Mouse (Mus musculus) fibroblast of lung, adult 2 months (primary cell): ENCODE data around the gene Gng7.
A peak's percentile ranks its signal among the peaks of the same experiment; 100 is the strongest.

Source experiments
- DNase-seq: peaks from one replicate; pipeline ENCODE4 v3.0.0-alpha.2; 2011; ENCODE audit warnings: low read depth

Gene Gng7

DNA sequence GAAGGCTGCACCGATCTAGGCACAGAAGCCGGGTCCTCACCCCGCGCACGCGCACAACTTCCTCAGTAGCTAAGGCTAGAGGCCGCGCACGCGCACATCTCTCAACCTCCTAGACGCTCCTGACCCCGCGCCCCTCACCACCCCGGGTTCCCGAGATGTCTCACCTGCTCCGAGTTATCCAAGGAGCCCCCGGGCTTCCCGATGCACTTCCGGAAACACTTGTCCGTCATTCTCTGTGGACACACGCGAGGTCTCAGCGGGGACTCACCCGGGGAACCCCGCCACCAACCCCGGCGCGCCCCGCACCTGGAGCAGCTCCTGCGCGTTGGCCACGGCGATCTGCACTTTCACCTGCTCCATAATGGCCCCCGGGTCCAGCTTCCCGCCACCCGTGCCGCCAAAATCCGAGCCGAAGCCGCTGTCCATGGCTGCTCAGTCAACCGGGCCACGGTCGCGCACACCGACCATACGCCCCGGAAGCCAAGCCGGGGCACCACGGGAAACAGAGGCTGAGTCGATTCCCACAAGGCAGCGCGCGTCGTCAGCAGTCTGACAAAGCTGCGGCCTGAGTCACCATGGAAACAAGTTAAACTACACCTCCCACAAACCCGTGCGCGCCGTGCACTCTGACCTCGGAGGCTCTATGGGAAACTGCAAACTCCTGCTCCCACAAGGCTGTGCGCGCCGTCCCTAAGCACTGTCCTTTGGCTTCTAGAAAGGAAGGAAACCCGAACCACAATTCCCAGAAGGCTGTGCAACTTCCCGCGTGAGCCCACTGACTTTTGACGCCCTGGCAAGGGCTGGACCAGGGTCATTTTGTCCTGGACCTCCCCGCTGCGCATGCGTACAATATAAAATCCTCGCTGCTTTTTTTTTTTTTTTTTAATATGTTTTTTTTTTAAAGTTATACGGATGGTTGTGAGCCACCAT lies 114.2 kb downstream of the Gng7 start, which contains the start of gene Timm13:
TSS of gene Timm13 (minus strand) at position 652 of the 930 bp plus-strand sequence.
- peak; percentile 100 for DNase-seq

DNA sequence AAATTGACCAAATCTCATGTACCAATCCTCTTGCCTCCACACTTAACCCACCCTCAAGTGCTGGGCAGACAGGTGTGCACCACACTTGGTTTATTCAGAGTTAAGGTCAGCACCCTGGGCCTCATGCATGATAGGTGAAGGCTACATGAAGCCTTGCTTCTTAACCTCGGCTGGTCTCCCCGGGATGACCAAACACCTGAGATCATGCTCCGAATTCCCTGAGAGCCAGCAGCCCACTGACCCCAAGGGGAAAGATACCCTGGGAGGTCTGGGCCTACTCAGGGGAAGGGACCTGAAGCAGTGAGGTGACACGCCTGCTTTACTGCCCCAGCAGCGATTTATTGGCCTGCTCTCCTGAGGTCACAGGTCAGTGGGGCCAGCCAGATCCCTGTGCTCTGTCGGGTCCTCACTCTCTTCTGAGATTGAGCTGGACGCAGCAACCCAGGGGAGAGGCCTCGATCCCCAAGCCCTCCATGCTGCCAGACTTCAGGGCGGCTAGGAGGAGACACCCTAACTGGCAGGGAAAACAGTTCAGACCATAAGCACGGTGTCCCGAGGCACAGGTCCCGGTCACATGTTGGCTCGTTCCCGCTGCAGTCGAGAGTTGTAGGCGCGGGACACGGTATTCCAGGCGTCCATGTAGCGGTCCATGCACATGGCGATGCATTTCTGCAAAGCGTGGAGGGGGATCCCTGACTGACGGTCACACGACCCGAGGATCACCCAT lies 115.0 kb downstream of the Gng7 start:
- DNase-seq, result no peak

DNA sequence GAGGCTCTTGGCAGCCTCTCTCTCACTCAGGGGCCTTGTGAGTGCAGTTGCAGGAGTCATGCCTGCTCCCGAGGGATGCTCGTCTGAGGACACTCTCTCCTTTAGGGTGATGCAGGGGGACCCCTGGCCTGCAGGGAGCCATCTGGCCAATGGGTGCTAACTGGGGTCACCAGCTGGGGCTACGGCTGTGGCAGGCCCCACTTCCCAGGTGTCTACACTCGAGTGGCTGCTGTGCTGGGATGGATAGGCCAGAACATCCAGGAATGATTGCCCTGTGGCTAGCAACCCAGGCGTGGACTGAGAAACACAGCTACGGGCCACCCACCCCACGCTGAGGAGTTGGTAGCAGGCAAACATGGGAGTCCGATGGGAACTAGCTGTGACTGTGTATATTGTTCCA lies 115.7 kb downstream of the Gng7 start:
- DNase-seq, result no peak
